Mouse (Mus musculus): ENCODE results near the gene Dcaf6. TPM values are rescaled to one million over a fixed set of nuclear protein-coding genes. Genes with fewer than 3 reads are reported as not detected.

Dcaf6 gene
- polyA plus RNA-seq, 1 experiment = 10.4 TPM

GRCm38 (mm10) chr1:165438289-165439021 is 21.8 kb downstream of the Dcaf6 start:
- Histone ChIP-seq H3K4me1 (ENCODE audit: control insufficient read depth, insufficient read depth, insufficient read length) (no peaks in the 10 kb centered on the region), H3K27ac (ENCODE audit: insufficient read depth, low read length) (no peak overlapping the region), H3K27me3 (ENCODE audit: control insufficient read depth, insufficient read depth, low read length) (no peaks in the 10 kb centered on the region), H3K4me3 (ENCODE audit: extremely low read depth, insufficient read depth, insufficient read length) (no peak overlapping the region), H3K36me3 (ENCODE audit: control insufficient read depth, insufficient read depth, low read length) (no peaks in the 10 kb centered on the region)
- DNase-seq (ENCODE audit: low read depth in 1 of 2, low spot score in 2 of 2) = no peak
- TF ChIP-seq POLR2A (IDR thresholded peaks at IDR 0.05; ENCODE audit: low read depth, low read length) = no peak
- no peak for TF ChIP-seq CTCF (IDR thresholded peaks at IDR 0.05; ENCODE audit: extremely low read depth, insufficient read depth, insufficient read length, insufficient replicate concordance)
- 50% methylated on average over 1 of the region's 1 CpGs for WGBS

DNA sequence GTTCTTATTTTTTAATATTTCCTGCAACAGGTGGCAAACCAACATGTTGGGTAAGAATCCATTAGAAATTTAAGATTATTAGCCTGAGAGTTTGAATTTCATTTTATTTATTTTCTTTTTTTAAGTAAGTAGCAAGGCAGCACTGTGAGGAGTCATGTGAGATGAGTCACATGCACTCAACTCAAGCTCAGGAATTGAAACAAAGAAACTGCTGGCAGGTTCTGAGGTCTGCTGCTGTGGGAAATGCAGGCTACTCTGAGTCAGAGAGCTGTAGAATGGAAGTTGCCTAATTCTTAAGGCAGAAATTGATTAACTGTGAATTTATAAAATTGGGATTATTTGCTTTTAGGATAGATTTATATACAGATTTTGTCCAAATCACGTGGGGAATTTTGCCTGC is 27.4 kb downstream of the Dcaf6 start:
- WGBS = 93% methylated on average over 1 of the region's 1 CpGs

GRCm38 (mm10) chr1:165426254-165426653 is 34.0 kb downstream of the Dcaf6 start:
- H3K4me3 ChIP-seq (ENCODE audit: extremely low read depth, insufficient read depth, insufficient read length) = no peak overlapping the region
- no peaks in the 10 kb centered on the region for H3K4me1 ChIP-seq (ENCODE audit: control insufficient read depth, insufficient read depth, insufficient read length)
- H3K36me3 ChIP-seq (ENCODE audit: control insufficient read depth, insufficient read depth, low read length) = no peaks in the 10 kb centered on the region
- DNase-seq (ENCODE audit: low read depth in 1 of 2, low spot score in 2 of 2) = no peak
- H3K27ac ChIP-seq (ENCODE audit: insufficient read depth, low read length) = no peak overlapping the region
- WGBS = 88% methylated on average over 2 of the region's 2 CpGs
- no peaks in the 10 kb centered on the region for H3K27me3 ChIP-seq (ENCODE audit: control insufficient read depth, insufficient read depth, low read length)
- TF ChIP-seq CTCF (IDR thresholded peaks at IDR 0.05; ENCODE audit: extremely low read depth, insufficient read depth, insufficient read length, insufficient replicate concordance) (no peak), POLR2A (IDR thresholded peaks at IDR 0.05; ENCODE audit: low read depth, low read length) (no peak)

More for the DNA sequence above, 27.4 kb downstream of the Dcaf6 start:
- no peak overlapping the region for H3K27ac ChIP-seq (ENCODE audit: insufficient read depth, low read length)
- H3K36me3 ChIP-seq (ENCODE audit: control insufficient read depth, insufficient read depth, low read length) = no peaks in the 10 kb centered on the region
- H3K4me1 ChIP-seq (ENCODE audit: control insufficient read depth, insufficient read depth, insufficient read length) = no peaks in the 10 kb centered on the region
- no peak overlapping the region for H3K4me3 ChIP-seq (ENCODE audit: extremely low read depth, insufficient read depth, insufficient read length)
- no peak for DNase-seq (ENCODE audit: low read depth in 1 of 2, low spot score in 2 of 2)
- no peaks in the 10 kb centered on the region for H3K27me3 ChIP-seq (ENCODE audit: control insufficient read depth, insufficient read depth, low read length)
- TF ChIP-seq CTCF (IDR thresholded peaks at IDR 0.05; ENCODE audit: extremely low read depth, insufficient read depth, insufficient read length, insufficient replicate concordance) (no peak), POLR2A (IDR thresholded peaks at IDR 0.05; ENCODE audit: low read depth, low read length) (no peak)

- no peak overlapping the region for H3K27ac ChIP-seq (ENCODE audit: insufficient read depth, low read length)
- no peaks in the 10 kb centered on the region for H3K27me3 ChIP-seq (ENCODE audit: control insufficient read depth, insufficient read depth, low read length)
- 94% methylated on average over 7 of the region's 7 CpGs for WGBS
- H3K4me3 ChIP-seq (ENCODE audit: extremely low read depth, insufficient read depth, insufficient read length) = no peak overlapping the region
- no peaks in the 10 kb centered on the region for H3K36me3 ChIP-seq (ENCODE audit: control insufficient read depth, insufficient read depth, low read length)
- no peaks in the 10 kb centered on the region for H3K4me1 ChIP-seq (ENCODE audit: control insufficient read depth, insufficient read depth, insufficient read length)
- TF ChIP-seq CTCF (IDR thresholded peaks at IDR 0.05; ENCODE audit: extremely low read depth, insufficient read depth, insufficient read length, insufficient replicate concordance) (no peak), POLR2A (IDR thresholded peaks at IDR 0.05; ENCODE audit: low read depth, low read length) (no peak)
- no peak for DNase-seq (ENCODE audit: low read depth in 1 of 2, low spot score in 2 of 2)
These were observed 38.8 kb downstream of the Dcaf6 start for GRCm38 (mm10) chr1:165421357-165421915.

DNA sequence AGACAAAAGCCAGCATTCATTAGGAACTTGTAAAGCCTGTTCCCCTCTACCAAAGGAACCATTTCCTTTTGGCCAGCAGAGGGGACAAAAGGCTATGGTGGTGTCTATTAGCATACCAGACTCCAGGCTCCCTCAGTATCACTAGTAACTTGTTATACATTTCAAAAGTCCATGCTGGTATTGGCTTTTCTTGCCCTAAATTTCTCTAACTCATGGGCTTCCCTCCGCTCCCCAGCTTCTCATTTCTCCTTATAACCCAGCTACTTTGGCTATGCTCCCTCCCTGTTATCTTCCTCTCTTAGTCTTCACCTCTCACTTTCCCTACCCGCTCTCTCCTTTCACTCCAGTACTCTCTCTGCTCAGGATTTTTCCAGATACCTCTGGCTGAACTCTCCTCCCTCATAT is 63.9 kb downstream of the Dcaf6 start:
- Histone ChIP-seq H3K4me1 (ENCODE audit: control insufficient read depth, insufficient read depth, insufficient read length) (peaks cover 4% of the 10 kb centered on the region; the same call in 1 of the 2 replicates), H3K4me3 (ENCODE audit: extremely low read depth, insufficient read depth, insufficient read length) (no peak overlapping the region), H3K36me3 (ENCODE audit: control insufficient read depth, insufficient read depth, low read length) (peaks cover 2% of the 10 kb centered on the region), H3K27me3 (ENCODE audit: control insufficient read depth, insufficient read depth, low read length) (no peaks in the 10 kb centered on the region), H3K27ac (ENCODE audit: insufficient read depth, low read length) (no peak overlapping the region)
- TF ChIP-seq CTCF (IDR thresholded peaks at IDR 0.05; ENCODE audit: extremely low read depth, insufficient read depth, insufficient read length, insufficient replicate concordance) (no peak), POLR2A (IDR thresholded peaks at IDR 0.05; ENCODE audit: low read depth, low read length) (no peak)
- 88% methylated on average over 2 of the region's 2 CpGs for WGBS
- no peak for DNase-seq (ENCODE audit: low read depth in 1 of 2, low spot score in 2 of 2)

GRCm38 (mm10) chr1:165395940-165396339 is 64.3 kb downstream of the Dcaf6 start:
- H3K4me1 ChIP-seq (ENCODE audit: control insufficient read depth, insufficient read depth, insufficient read length) = peaks cover 4% of the 10 kb centered on the region; the same call in 1 of the 2 replicates
- no peak overlapping the region for H3K27ac ChIP-seq (ENCODE audit: insufficient read depth, low read length)
- no peak for TF ChIP-seq POLR2A (IDR thresholded peaks at IDR 0.05; ENCODE audit: low read depth, low read length)
- TF ChIP-seq CTCF (IDR thresholded peaks at IDR 0.05; ENCODE audit: extremely low read depth, insufficient read depth, insufficient read length, insufficient replicate concordance) = no peak
- no peaks in the 10 kb centered on the region for H3K27me3 ChIP-seq (ENCODE audit: control insufficient read depth, insufficient read depth, low read length)
- peaks cover 2% of the 10 kb centered on the region for H3K36me3 ChIP-seq (ENCODE audit: control insufficient read depth, insufficient read depth, low read length)
- H3K4me3 ChIP-seq (ENCODE audit: extremely low read depth, insufficient read depth, insufficient read length) = no peak overlapping the region
- WGBS = 80% methylated on average over 4 of the region's 4 CpGs
- no peak for DNase-seq (ENCODE audit: low read depth in 1 of 2, low spot score in 2 of 2)

GRCm38 (mm10) chr1:165394836-165395235 is 65.4 kb downstream of the Dcaf6 start:
- WGBS = 50% methylated on average over 3 of the region's 3 CpGs
- H3K4me3 ChIP-seq (ENCODE audit: extremely low read depth, insufficient read depth, insufficient read length) = no peak overlapping the region
- H3K4me1 ChIP-seq (ENCODE audit: control insufficient read depth, insufficient read depth, insufficient read length) = peaks cover 4% of the 10 kb centered on the region; the same call in 1 of the 2 replicates
- no peak overlapping the region for H3K27ac ChIP-seq (ENCODE audit: insufficient read depth, low read length)
- peaks cover 3% of the 10 kb centered on the region for H3K36me3 ChIP-seq (ENCODE audit: control insufficient read depth, insufficient read depth, low read length)
- TF ChIP-seq POLR2A (IDR thresholded peaks at IDR 0.05; ENCODE audit: low read depth, low read length) = no peak
- TF ChIP-seq CTCF (IDR thresholded peaks at IDR 0.05; ENCODE audit: extremely low read depth, insufficient read depth, insufficient read length, insufficient replicate concordance) = no peak
- H3K27me3 ChIP-seq (ENCODE audit: control insufficient read depth, insufficient read depth, low read length) = no peaks in the 10 kb centered on the region
- no peak for DNase-seq (ENCODE audit: low read depth in 1 of 2, low spot score in 2 of 2)

Measured in spleen, adult 2 months (tissue).